Mouse (Mus musculus) frontal cortex, postnatal 36 days (tissue): ENCODE measurements at regions not wholly inside any gene's neighbourhood (a gene's known extent, or its start where the extent isn't known, plus 50 kb on each side); places are given as distances from the start of the nearest gene placed in this dataset.

Source experiments
- DNase-seq, 2 experiments: peaks; one replicate each; pipeline ENCODE4 v3.0.0; 2022; ENCODE audit warnings: low spot score in 2 of 2

DNA sequence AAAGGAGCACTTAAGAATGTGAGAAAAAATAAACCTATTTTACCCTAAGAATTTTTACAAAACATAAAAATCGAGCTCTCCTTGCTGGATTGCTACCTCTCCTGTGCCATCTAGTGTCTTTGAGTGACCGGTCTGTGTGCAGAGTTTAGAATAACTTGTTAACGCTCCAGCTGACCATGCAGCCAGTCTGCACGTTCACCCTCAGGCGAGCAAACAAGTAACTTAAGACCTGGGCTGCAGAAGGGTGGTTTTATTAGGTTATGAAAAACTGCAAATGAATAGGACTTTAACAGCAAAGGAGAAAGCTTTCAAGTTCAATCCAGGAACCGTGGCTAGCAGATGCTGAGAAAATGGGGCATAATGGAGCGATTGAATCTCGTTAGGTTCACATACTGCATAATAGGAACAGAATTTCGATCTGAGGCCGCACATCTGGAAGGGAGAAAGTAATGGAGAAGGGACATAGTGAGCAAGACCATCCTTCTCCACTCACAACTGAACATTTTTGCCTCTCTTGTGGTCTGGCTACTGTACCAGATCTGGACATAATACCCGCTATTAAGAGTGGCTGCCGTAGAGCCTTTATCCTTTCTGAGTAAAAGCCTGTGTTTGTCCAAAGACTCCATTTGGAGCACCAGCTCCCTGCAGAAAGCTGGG is 363.0 kb upstream of the Intu start:
- no peak for DNase-seq

DNA sequence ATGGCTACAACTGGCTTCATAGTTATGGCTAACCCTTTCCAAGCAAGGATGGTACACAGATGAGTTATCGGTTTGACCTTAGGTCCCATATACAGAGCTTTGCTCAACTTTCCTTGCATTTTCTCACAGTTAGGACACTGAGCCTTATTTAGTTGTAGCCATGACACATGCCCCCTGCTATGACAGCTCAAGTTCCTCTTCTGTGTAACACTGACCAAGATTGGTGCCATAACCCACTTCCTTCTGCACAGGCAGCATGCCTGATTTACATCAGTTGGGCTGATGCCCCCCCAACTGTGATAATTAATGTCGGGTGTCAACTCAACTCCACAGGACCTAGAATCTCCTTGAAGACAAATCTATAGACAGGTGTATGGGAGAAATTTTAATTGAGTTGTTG is 361.5 kb upstream of the Intu start:
- no peak for DNase-seq

DNA sequence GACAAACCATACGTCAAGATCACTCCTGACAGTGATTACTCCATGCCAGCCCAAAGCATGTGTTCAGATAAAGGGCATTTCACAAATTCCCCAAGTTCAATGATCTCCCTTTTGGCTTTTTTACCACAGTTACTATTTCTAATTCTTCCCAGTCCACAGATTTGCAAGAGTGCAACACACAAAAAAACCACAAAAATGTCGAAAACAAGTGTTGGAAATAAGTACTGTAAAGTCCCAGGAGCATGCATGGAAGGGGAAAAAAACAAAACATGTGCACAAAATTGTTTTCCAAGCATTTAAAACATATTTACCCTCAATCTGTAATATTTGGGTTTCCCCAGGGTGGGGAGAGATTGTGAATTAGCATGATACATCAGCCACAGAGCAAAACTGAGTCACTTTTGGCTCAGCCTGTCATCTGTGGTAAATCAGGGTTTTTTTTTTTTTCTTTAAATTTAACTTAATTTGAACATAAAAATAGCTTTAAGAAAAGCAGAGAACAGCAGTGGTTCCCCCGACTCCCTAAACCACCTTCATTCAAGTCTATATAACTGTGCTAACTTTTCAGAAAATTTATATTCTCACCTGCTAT is 351.3 kb upstream of the Intu start:
- no peak for DNase-seq

DNA sequence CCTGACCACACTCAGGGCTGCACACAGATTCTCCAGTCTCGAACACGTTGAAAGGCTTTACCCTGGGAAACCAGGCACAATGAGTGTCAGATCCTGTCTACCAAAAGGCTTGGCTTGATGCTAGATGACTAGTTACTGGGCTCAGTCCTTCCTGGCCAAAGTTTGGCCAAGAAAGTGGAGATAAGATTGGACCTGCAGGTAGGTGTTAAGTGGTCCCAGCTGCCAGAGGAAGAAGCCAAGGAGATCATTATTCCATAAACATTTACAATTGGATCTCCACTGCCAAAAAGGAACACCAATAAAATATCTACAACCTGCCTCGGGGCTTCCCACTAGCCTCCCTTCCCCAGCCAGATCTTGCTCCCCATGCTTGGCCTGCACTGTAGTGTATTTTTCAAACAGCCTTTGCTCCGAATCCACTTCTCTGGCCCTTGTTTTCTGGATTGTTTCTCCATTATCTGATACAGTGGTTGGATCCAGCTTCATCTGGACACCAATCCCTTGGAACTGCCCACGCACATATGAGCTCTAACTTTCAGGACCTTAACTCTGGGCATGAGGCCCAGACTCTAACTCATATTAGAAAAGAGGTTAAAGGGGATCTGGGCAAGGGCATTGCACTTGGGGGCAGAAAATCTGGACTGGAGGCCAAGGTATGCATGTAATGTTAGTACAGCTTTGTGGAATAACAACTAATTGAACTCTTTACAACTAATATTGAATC is 345.3 kb upstream of the Intu start:
- no peak for DNase-seq

DNA sequence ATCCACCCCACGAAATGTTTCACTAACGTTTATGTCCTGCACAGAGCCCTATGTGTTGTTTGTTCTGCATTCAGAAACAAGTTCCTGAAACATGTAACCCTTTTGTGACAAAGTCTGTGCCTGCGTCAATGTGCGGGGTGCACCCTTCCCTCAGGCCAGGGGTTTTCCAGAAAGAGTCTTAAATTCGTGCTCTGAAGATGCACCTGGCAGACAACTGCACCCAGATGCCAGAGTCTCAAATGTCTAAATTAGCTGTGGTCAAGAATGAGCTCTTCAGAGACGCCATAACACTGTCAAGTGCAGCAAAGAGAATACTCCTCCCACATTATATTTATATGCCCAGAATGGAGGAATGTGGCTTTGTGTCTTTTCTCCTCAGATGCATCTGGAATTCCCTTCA is 341.6 kb upstream of the Intu start:
- DNase-seq: no peak

DNA sequence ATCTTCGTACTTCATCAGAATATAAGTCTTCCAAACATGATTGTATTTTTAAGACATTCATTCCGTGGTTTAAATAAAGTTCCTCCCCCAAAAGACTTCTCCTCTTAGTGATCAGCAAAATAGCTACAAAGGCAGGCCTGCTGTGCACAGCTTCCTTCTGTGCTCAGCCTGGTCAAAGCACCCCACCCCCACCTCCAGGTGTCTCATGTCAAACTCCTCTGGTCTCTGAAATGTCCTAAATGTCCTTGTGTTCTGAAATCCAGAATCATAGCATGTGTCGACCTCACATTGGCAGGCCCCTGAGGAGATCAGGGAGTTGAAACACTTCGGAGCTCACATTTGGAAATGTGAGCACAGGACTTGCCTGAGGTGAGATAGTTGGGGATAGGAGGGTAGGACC is 341.1 kb upstream of the Intu start:
- no peak for DNase-seq

DNA sequence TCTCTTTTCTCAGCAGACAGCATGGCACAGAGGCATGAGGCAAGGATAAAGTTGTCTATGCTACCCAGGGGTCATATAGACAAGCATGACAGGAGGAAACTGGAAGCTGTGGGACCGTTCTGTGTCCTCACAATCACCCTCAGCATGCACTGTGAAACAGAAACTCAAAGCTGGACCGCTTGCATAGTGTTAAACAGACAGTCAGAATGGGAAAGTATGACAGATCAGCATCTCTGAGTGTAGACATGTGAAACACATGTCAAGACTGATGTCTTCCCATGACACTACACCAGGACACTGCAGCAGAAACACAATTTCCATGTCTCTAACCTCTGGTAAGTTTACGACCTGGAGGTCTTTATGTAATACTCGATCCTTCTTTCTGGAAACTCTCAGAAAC is 330.9 kb upstream of the Intu start:
- no peak for DNase-seq

DNA sequence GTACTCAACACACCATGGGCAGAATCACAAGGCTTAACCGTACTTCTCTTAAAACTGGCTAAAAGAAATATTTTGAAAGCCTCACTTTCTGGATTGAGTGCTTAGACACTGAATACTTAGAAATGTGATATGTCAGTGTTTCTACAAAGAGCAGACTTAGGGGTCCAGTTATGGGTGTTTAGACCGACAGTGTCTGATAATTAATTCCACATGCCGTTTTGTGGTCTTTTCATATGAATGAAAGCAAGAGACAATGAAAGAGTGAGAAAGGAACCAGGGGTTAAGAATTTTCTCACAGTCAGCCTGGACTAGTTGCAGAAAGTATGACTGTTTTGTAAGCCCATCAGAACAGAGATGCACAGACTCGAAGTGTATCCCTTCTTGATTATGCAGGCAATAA is 324.8 kb upstream of the Intu start:
- DNase-seq: no peak

DNA sequence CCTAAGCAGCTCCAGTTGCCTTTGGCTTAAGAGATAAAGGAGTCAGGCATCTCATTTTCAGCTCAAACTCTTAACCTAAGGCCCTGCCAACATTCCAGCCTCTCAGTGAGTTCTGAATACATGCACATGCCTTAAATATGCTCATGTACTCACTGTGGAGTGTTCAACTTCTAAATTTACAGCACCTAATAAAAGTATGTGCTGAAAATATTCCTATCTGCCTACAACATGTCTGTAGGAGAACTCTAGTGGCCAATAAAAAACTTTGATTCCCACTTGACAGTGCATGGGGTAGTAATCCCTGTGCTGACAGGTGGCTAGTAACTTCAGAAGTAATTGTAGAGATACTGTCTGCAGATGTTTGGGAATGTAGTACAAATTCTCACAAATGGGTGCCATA is 319.3 kb upstream of the Intu start:
- no peak for DNase-seq

DNA sequence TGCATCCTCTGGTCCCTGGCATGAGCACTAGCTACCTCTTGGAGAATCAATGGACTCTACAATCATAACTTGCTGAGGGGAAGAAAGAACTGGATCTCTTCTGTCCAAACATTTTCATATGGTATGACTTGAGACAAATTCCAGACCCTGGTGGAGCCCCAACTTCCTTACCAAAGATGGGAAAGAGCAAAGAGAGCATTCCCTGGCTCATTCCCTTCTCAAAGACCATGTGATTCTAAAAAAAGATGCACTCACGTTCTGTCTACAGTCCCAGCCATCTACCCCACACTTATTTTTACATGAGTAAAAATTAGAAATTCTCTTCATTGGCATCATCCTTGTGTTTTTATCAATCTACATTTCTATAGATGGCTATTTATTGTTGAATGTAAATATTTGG is 304.3 kb upstream of the Intu start:
- DNase-seq: no peak

DNA sequence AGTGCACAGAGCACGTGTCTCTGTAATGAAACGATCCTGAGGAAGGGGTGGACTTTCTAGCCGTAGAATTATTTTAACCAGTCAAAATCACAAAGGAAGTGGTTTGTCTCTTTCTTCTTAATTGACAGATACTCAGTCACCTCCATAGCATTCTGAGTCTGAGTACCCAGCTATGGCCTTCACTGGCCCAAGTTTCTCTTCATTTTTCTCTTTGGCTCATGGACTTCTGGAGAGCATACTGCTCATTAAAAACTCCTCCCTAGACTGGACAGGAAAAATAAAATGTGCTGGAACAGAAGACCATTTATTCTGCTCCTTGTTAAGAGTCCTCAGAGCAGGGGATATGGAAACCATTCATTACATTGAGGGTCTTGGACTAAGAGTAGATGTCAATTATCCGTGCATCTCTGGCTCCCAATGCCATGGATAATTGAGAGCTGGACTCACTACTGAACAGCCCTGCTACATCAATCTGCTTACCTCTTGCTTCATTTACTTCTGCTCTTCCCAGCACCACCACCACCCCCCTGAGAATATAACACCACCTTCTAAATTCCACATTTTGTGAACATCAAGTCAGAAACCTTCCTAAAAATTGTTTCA is 287.5 kb upstream of the Intu start:
- DNase-seq: no peak

DNA sequence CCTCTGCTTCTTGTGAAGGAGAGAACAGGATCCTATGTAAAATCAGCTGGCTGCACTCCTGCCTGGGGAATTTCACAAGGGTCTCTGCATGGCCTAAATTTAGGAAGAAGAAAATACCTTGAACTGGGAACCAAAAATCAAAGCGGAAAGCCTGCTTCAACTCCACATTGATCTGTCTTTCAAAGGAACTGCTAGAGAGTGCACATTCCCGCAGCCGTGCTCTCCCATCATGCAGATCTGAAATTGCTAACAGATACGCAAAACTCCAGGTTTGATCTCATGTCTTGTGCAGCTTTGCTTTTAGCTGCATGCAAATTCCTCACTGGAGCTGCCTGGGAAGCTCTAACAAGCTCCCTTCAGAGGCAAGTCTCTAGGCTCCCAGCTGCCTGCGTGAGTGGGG is 276.7 kb upstream of the Intu start:
- DNase-seq: no peak

DNA sequence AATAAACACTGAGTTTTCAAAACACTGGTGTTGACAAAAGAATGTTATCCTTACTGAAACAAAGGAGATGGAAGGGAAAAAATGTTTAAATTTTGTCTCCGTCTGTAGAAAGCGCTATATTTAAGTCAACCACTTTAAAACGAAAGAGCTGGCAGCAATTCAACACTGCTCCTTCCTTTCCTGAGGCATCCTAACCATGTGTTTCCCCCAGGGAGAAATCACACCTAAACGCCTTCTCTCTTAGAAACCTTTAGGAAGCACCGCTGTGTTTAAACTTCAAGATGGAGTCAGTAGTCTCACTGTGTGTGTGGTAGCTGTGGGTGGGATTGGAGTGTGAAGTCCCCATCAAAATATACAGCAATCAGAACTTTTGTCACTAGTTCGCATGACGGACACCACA is 268.6 kb upstream of the Intu start:
- DNase-seq: peak; percentile 30 to 63

DNA sequence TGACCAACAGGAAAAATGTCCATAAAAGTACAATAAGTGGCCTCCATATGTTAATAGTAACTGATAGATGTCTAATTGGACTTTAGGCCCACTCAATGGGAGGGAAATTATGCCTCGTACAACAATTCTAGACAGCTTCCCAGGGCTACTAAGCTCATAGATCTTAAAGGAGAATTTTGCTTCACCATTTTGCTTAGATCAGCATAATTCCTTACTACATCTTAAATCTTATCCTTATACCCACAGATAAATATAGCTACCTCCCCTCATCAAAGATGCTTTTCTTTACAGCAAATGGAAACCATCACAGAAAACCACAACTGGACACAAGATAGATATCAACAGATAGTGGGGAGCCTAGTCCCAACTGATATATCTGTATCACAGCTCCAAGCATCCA is 263.6 kb upstream of the Intu start:
- DNase-seq: no peak

DNA sequence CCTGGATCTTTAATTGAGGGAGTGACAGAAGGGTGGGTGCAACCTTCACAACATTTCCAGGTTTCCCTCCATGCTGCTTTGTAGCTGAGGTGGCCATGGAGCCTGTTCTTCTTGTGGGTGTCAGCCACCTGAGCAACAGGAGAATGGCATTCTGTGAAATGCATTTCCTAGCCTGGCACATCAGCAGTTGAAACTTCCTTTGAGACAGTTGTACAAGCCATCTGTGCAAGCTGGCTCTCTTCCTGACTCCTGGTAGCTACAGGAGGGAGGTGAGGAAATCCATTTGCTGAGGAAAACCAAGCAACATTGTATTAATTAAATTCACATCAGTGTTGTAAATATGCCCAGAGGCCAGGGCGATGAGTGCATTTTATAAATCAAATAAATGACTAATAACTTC is 248.2 kb upstream of the Intu start:
- peak; percentile 39 to 74 for DNase-seq

DNA sequence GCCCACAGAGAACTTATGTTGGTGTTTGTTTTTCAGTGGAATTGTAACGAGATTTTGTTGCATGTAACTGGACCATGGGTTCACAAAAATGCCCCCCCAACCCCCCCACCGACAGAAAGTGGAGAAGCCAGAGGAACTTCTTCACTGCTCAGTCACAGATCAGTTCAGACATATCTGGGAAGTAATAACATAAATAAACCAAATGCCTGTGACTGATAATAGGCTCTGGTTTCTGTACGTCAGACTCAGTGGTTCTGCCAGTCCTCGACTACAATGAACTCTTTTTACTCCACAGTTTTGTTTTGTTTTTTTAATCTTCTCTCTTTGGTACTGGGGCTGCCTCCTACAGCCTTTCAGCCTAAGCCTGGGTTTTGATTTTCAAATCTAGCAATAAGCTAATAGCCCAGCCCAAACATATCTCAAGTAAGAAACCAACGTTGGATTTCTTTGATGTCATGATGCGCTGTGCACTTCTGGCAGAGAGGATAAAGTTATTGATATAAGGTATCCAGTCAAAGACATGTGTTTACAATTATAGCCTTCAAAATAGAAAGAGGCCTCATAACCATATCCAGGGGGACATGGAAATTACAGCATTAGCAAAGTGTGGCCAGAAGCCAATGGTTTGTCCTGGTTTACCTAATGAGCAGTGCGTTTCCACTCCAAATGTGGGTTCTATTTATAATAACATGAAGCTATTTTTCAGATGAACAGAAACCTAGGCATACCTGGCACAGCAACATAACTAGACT is 244.0 kb upstream of the Intu start:
- no peak for DNase-seq

DNA sequence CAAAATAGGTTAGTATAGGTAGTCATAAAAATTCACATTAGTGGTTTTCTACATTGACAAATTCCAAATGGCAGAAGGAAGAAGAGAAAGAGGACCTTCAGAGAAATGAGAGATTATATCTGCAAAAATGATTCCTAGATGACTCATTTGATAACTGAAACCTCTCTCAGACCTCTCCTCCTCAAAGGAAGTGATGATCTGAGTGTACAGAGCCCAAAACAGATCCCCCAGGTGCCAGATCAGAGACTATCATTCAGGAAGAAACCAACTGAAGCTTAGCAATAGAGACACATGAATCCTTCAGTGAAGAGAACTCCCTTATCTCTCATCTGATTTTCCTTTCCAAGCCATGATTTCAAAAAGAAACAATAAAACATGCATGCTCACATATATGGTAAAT is 234.0 kb upstream of the Intu start:
- DNase-seq: no peak

DNA sequence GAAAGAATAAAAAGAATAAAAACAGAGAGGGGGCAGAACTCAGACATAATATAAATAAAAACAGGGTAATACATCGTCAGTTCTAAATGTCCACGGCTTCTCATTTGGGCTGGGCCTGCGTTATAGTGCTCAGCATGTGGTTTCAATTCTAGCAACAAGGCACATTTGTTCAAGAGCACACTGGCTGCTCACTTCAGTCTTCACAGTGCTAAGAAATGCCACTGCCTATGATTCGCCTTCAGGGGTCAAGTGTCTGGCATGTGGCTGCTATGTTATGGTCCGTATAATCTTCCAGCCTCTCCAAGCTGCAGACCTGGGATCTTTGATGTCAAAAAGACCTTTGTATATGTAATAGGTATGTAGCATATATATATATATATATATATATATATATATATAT is 210.8 kb upstream of the Intu start:
- DNase-seq: no peak

DNA sequence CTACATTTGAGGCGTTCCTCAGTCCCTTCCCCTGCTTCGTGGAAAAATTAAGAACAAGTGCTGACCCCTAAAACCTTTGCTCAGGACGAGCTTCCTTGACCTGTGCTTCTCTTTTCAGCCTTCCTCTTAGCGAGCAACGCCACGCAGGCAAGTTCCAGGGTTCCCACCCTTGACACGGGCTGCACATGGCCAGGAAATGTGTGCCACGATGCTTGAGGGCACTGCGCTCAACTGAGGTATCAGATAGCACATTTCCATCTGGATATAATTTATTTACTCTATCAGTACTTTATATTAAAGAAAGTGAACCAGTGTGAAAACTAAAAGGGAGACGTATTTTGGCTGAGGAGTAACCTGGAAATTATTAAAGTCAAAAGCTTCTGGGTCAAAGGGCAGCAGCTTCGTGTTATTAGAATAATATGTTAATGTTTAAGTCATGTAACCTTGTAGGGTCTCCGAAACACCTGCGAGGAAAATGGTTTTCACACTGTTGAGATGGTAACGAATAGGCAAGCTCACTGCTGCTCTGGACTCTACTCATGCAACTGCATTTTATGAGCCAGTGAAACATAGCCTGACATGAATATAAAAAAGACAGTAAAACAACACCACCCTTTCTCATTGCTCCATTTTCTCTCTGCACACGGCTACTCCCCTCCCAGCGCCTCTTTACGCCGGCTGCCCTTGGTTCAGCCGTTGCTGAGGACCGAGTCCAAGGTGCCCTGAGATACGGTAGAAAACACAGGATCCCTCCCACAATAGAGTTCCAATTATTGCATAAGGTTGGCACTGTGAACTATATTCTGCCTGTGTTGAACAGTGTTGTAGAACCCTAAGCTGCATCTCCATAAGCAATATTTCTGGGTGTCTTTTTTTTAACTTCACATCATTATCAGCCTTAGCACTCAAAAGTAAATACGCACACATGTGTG is 204.9 kb upstream of the Intu start:
- DNase-seq: no peak

DNA sequence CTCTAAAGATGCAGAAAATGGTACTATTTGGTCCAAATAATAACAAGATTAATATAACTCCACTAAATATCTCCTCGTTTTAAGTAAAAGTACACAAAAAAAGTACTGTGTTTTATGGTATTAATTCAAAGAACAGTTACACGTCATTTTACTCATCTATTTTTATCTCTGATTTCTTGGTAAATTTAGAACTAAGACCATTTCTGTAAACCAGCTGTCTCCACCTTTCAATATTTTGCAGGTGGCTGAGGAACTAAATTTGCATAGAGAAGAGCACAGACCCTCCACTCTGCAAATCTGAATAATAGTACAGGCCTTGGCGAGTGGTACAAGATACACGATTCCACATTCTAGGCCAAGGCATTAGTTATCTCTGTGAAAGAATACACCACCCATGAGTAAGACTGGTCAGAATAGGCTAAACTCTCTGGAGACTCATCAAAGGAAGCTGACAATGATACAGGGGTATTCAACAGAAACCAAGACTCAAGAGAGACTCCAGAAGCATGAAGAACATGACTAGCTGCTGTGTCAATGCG is 191.5 kb upstream of the Intu start:
- DNase-seq: no peak

DNA sequence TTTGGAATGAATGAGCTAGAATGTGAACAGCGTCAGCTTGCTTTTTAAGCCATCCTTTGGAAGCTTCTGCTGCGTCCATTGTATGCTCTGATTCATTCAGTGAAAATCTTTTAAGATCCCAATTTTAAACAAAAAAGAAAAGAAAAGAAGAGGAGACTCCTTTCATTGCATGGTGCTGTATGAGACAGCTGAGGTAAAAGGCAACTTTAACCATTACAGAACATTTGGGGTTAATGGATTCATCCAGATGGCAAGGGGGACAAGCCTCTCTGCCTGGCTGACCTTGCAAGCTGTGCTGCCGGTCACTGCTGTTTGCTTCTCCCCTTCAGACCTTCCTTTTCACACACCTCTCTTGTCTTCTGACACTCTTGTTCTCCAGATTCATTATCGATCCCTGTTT is 176.0 kb upstream of the Intu start:
- DNase-seq: no peak
